Mouse (Mus musculus): ENCODE data around the gene Madcam1. TPM values are rescaled to one million over a fixed set of nuclear protein-coding genes. Genes with fewer than 3 reads are reported as not detected.

Gene Madcam1
- total RNA-seq, 1 experiment from 2014 or later = not detected

DNA sequence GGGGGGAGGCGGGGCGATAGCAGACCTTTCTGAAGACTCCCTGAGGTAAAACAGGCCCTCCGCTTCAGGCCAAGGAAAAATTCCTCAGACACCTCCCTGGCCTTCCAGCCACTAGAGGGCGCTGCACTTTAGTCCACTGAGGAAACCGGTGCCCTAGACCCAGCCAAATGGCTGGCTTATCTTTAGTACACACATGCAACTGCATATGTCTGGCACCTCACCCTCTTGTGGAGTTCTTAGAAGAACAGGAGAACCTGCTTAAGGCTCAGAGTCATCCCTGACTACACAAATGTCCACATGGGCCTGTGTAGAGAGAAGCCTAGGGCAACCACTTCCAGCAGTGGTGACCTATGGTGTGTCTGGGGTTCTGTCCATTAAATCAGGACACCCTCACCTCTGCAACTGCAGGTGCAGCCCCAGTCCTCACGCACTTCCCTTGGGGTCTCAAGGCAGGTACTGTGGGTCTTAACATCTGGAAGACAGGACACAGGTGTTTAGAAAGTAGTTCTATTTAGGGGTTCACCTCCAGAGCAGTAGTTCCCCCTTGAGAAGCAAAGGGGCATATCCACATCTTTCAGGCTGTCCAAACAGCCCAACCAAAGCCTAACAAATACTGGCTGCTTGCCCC is 48.3 kb downstream of the Madcam1 start:
- DNase-seq = peak; percentile 85

DNA sequence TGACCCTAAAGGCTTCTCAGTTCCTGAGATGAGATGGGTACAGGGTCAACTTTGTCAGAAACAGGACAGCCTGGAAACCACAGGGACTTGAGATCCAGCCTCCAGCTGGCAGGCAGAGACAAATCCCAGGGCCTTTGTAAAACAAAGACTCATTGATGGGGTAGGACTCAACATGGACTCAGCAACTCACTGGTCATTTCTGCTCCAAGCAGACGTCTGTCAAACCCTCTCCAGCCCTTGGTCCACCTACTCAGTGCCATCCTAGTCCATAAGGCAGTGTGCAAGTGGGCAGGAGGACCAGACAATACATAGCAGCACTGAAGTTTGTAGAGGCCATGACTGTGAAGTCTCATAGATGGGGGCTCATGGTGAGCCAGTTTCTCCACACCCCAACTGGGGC is 48.8 kb downstream of the Madcam1 start:
- no peak for DNase-seq

- no peak for DNase-seq
Observed at GRCm38 (mm10) chr10:79714996-79715395, 50.6 kb downstream of the Madcam1 start.

- peak; percentile 52 for DNase-seq
Observed at GRCm38 (mm10) chr10:79716254-79716987, 52.1 kb downstream of the Madcam1 start, which contains the start of gene Hcn2. Hcn2 (plus strand) TSS chr10:79716634.

DNA sequence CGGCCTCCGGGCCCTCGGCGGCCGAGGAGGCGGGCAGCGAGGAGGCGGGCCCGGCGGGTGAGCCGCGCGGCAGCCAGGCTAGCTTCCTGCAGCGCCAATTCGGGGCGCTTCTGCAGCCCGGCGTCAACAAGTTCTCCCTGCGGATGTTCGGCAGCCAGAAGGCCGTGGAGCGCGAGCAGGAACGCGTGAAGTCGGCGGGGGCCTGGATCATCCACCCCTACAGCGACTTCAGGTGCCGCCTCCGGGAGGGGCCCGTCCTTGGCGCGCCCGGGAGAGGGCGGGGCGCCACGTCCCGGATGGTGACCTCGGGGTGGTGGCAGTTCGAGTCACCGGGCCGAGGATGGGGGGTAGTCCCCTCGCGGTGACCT is 52.6 kb downstream of the Madcam1 start:
- peak; percentile 41 for DNase-seq

DNA sequence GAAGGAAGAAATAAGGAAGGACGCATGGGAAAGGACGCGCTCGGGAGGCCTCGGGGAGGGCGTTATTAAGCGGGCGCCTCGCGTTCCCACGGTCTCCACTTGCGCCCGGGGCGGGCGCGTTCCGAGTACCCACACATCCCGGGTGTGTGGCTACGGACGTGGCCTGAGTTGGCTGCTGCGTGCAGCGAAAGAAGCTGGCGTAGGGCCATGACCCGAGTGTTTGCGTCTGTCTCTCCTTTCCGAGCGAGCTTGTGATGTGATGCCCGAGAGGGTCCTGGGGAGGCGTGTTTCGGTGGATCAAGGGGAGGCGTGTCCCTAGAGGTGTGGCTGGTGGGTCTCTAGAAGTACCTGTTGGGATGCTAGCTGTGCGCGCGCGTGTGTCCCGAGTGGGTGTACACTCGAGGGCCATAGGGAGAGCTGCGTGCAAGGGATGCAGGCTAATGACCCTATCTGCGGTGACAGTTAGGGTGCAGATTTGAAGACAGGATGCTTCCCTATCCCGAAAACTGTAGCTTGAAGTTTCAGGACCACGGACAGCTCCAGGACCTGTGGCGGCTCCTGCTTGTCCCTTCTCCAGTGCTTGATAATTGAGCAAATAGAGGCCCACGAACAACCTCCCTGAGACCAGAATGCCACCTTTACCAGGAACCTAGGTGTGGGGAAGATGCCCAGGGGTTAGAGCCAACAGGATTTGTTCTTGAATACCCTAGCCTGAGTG is 53.4 kb downstream of the Madcam1 start:
- peak; percentile 78 for DNase-seq

Other genes starting within 250 kb of the Madcam1 start
- not detected in 2 replicates for gene Vmn2r83, start 195.8 kb upstream of the Madcam1 start, total RNA-seq (2021)
- gene Plpp2, start 130.8 kb upstream of the Madcam1 start, total RNA-seq (2021) = 28.3 and 32.1 TPM in 2 replicates
- 33.6 and 46.1 TPM in 2 replicates for gene Mier2, start 109.4 kb upstream of the Madcam1 start, total RNA-seq (2021)
- not detected in 2 replicates for gene Theg, start 77.2 kb upstream of the Madcam1 start, total RNA-seq (2021)
- gene C2cd4c, start 50.5 kb upstream of the Madcam1 start, total RNA-seq (2021) = 0.09 TPM in 1 of 2 replicates, not detected in the other
- gene Shc2, start 26.6 kb upstream of the Madcam1 start, total RNA-seq (2021) = 3.5 and 4.4 TPM in 2 replicates
- not detected in 2 replicates for gene Odf3l2, start 18.8 kb upstream of the Madcam1 start, total RNA-seq (2021)
- gene Tpgs1, start 4.8 kb downstream of the Madcam1 start, total RNA-seq (2021) = 35.0 and 36.5 TPM in 2 replicates
- gene Cdc34, start 17.6 kb downstream of the Madcam1 start, total RNA-seq (2021) = 78.6 and 89.8 TPM in 2 replicates
- 1.2 and 1.6 TPM in 2 replicates for gene Gzmm, start 24.5 kb downstream of the Madcam1 start, total RNA-seq (2021)
- gene Bsg, start 39.9 kb downstream of the Madcam1 start, total RNA-seq (2021) = 522 and 531 TPM in 2 replicates
- 5.4 and 7.7 TPM in 2 replicates for gene Hcn2, start 52.1 kb downstream of the Madcam1 start, total RNA-seq (2021)
- gene Polrmt, start 82.0 kb downstream of the Madcam1 start, total RNA-seq (2021) = 70.4 and 74.1 TPM in 2 replicates
- not detected in 2 replicates for gene Fgf22, start 90.5 kb downstream of the Madcam1 start, total RNA-seq (2021)
- 59.5 and 63.8 TPM in 2 replicates for gene Rnf126, start 102.4 kb downstream of the Madcam1 start, total RNA-seq (2021)
- 8.5 and 10.6 TPM in 2 replicates for gene Fstl3, start 112.7 kb downstream of the Madcam1 start, total RNA-seq (2021)
- not detected in 2 replicates for gene Prss57, start 126.4 kb downstream of the Madcam1 start, total RNA-seq (2021)
- 57.1 and 99.3 TPM in 2 replicates for gene Palm, start 129.0 kb downstream of the Madcam1 start, total RNA-seq (2021)
- 0.64 and 1.00 TPM in 2 replicates for gene Misp, start 156.4 kb downstream of the Madcam1 start, total RNA-seq (2021)
- gene Ptbp1, start 189.9 kb downstream of the Madcam1 start, total RNA-seq (2021) = 224 and 249 TPM in 2 replicates
- gene Prtn3, start 209.9 kb downstream of the Madcam1 start, total RNA-seq (2021) = not detected in 2 replicates
- 0.49 and 1.2 TPM in 2 replicates for gene Plppr3, start 210.1 kb downstream of the Madcam1 start, total RNA-seq (2021)
- gene Elane, start 221.7 kb downstream of the Madcam1 start, total RNA-seq (2021) = not detected in 2 replicates
- gene Cfd, start 226.3 kb downstream of the Madcam1 start, total RNA-seq (2021) = 420 and 469 TPM in 2 replicates
- gene Med16, start 244.4 kb downstream of the Madcam1 start, total RNA-seq (2021) = 36.0 and 49.2 TPM in 2 replicates
- gene Gm26602, start 246.3 kb downstream of the Madcam1 start, total RNA-seq (2021) = not detected in 2 replicates

Data from adrenal gland, postnatal 25 days (tissue).